Mouse (Mus musculus) frontal cortex, adult (tissue): ENCODE results near the gene Duoxa2.

Experiments
- ATAC-seq: cut with Nextera tagmentation; 2 replicates; pipeline ENCODE4 v1.9.2; 2017; ENCODE audit warnings: mild to moderate bottlenecking, moderate library complexity, mixed read lengths; ENCODE audit not compliant: low TSS enrichment

Duoxa2 gene

DNA sequence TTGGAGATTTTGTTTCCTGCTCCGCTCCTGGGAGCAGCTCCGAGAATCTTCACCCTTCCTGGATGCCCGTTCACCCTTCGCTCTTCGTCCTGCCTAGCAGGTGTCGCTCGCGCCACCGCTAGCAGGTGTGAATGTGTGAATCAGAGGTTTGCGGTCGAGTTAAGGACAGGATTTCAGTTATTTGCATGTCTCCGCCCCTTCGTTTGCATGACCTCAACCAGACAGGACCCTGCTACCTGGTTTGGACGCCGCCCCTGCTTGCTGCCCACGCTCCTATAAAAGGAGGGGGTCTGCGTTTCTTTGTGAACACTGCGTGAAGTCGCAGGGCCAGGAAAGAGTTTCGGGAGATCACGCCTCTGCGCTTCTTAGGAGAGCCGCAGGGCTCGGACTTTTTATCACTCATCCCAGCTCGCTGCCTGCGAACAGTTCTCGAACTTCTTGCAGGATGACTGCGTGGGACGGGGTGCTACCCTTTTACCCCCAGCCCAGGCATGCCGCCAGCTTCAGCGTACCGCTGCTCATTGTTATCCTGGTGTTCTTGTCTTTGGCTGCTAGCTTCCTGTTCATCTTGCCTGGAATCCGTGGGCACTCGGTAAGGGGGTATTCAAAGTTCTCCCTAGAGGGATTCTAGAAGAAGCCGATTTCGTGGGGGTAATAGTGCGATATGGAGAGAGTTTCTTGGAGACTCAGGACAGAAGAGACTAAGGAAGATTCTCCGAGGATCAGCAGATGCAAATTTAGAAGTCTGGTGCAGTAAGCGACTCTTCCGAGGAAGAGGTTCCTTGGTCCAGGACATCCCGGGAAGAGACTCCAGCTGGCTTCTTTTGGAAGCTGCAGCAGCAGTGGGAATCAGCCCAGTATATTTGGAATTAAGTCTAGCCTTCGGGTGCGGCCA is at the start of gene Duoxa2:
Gene Duoxa2, plus strand, starts transcription at position 305 of the 895 bp plus-strand sequence.
- ATAC-seq = no peak

DNA sequence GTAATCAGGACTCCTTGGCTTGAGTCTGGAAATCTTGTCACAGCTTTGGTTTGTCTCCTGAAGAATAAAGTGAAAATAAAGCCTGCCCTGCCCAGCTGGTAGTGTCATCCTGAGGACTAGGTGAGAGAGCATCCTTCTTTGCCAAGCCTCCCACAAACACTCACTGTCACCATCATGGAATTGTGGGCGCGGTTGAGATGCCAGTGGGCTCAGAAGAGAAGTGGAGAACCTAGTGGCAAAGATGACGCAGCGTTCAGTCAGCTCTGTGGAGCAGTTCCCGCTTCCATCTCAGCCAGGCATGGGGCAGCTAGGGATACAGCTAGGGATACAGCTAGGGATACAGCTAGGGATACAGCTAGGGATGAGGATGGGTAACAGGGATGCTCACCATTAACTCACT is 42.7 kb upstream of the Duoxa2 start:
- ATAC-seq = peak; percentile 84

DNA sequence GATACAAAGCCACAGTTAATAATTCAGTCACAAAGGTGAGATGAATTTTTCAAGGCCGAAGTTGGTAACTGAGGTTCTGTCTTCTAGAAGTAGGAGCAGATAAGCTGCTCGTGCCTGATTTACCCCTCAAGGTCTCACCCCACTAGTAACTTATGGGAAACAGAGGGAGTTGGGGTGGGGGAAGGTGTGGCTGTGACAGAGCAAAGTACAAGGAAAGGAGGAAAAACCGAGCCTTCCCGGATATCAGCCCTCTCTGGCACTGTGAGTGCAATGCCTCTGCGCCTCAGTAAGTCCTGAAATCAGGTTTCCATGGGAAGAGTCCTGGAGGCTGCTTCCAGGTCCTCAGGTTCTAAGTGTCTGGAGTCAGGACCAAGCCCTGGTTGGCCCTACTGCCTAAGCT is 38.0 kb upstream of the Duoxa2 start:
- no peak for ATAC-seq

DNA sequence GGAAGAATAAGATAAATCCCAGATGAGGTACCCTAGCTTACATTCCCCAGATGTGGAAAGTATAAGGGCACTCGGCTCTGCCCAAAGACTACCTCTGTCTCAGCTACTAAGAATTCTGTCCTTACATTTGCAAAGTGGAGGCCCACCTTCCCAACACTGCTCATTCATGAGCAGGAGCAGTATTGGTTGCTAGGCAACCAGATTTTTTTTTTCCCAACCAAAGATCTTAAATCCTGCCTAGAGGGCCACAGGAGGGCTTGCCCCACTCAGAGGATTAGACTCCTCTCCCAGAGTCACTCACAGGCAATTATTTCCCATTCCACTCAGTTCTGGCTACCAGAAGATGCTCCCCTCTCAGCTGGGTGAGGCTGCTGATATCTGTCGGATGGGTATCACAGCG is 34.0 kb upstream of the Duoxa2 start:
- no peak for ATAC-seq

DNA sequence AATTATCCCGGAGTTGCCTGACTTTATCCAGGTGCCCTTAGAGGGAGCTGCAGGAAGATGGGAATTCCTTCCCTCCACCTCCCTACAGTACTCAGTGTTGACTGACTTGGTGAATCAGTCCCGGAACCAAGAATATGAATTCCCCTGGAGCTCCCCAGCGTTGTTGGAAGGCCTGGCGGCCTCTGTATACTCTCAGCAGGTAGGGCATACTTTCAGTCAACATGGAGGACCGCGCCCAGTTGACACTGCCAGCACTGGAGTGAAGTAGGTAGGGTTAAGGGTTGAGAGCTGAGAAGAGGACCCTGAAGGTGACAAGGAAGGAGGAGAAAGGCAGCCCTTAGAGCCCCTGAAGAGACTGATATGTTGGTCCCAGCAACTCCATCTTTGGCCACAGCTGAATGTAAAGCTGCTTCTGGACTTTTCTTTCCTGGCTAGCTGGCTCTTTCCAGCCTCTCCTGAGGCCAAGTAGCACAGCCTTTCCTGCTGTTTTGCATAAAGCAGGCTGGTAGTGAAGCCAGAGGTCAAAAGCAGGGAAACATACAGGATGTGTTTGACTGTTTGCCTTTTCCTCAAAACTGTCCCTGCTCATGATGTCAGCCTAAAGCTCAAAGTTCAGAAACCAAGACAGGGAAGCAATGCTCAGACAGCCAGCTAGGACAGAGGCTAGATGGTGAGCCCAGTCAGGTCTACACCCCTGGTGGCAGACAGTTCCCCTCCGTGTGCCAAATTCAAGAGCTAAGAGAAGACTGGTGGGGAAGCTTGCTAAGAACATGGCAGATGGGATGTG is 32.1 kb upstream of the Duoxa2 start:
- no peak for ATAC-seq

DNA sequence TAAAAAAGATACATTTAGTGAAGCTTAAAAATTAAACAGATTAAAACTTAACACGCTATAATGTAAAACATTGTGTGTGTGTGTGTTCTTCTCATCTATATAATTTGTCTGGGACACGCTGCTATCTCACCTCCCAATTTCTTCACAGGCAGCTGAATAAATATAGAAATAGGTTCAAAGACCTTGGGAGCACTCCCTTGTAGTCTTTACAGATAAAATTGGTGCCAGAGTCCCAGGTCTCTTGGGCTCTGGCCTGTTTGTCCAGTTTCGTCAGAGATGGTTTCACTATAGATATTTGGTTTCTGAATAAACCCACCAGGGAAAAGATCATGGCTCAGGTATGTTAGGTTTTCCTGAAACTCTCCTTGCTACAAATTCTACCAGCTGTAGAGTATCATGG is 19.9 kb upstream of the Duoxa2 start:
- no peak for ATAC-seq

DNA sequence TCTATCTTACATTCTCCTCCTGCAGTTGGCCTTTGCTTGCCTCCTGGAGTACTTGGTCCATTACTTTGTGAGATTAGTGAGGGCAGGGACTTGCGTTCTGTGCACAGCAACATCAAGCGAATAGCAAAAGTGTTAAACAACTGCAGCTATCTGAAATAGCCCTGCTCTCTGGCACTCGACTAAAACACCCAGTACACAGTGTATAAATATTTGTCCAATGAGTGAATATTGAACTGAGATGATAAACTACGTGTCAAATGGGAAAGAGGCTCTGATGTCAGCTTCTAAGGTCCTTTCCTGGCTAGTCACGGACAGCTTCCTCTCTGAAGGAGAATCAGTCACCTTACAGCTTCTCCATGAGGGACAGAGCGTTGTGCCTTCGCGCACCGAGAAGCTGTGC is 14.6 kb upstream of the Duoxa2 start:
- no peak for ATAC-seq

DNA sequence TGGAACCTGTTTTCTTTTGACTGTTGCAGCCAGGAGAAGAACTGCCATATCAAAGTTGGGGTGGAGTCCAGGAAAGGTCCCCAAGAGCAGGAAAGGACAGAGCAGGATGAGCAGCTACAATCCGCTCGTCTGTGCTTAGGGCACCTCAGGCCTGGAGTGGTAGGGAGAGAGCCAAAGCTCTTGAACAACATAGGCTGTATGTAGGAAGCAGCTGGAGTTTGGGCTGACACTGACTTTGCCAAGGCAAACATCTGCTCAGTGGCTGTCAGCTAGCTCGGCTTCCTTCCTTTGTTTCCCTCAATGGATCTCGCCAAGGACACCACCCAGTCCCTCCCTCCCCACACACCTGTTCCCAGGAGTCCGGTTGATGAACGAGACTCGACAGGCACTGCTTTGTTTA is 12.6 kb upstream of the Duoxa2 start:
- no peak for ATAC-seq

DNA sequence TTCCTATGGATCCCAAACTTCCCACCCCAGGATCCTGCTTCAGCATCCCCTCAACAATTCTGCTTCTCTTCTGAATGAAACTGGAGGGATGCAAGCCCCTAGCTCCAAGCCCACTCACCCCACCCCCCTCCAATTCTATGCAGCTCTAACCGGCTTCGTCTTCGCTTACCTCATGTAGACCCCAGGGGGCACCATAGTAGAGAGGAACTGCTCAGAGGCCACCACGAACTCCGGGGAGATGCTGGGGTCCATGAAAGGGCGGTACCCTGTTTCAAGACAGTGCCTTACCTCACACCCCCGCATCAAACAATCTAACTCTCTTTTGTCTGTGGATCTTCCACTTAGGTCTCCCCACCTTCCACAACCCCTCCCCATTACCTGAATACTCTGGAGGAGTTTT is 3.8 kb upstream of the Duoxa2 start:
- ATAC-seq = no peak

DNA sequence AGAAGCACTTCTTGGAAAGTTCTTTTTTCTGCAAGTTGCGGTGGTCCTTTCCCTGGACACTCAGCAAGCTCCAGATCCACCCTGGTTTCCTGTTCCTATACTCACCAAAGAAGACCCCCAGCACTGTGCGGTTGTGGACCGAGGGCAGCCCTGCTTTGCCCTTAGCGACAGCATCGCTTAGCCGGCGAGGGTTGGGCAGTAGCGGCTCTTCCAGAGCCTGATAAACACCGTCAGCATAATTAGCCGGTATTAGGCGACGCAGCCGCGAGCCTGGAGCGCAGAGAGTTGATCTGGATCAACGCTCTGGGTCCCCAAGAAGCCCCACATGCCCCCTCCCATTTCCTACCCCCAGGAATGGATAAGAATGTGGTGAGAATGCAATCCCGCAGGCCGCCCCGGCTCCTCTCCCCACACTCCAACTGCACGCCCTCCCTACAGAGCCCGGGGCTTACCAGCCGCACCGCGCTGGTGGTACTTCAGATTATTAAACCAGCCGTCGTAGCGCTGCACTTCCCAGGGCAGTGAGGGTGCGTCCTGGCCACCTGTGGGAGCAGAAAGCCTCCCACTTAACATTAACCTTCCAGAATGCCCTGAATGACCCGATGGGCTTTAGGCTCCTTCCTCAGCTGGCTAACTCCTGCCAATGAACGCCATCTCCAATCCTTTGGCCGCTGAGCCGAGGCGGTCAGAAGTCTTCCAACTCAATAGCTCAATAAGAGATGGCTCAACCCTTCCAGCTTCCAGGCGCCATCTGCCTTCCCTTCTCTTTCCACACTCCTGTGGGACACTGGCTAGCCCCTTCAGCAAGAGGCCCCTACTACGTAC is 1.2 kb upstream of the Duoxa2 start:
- no peak for ATAC-seq

DNA sequence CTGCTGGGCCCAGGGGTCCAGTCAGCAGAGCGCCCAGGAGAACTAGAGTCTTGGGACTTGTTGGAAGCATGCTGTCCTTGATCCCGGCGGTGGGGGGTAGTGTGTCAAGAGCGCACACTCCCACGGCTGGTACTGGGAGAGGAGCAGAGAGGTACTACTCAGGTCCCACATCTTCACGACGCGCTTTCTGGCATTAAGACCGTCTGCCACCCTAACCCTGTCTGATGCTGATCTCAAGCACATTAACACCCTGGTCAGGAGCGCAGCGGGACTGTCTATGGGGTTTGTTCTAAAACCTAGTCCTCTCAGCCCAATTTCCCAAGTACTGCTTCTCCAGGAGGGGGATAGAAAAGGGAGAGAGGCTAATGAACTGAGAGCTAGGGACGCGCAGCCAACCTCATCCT is 602 bp upstream of the Duoxa2 start, which contains the start of gene Duox2:
Gene Duox2, minus strand, starts transcription at position 354 of the 404 bp plus-strand sequence.
- no peak for ATAC-seq

DNA sequence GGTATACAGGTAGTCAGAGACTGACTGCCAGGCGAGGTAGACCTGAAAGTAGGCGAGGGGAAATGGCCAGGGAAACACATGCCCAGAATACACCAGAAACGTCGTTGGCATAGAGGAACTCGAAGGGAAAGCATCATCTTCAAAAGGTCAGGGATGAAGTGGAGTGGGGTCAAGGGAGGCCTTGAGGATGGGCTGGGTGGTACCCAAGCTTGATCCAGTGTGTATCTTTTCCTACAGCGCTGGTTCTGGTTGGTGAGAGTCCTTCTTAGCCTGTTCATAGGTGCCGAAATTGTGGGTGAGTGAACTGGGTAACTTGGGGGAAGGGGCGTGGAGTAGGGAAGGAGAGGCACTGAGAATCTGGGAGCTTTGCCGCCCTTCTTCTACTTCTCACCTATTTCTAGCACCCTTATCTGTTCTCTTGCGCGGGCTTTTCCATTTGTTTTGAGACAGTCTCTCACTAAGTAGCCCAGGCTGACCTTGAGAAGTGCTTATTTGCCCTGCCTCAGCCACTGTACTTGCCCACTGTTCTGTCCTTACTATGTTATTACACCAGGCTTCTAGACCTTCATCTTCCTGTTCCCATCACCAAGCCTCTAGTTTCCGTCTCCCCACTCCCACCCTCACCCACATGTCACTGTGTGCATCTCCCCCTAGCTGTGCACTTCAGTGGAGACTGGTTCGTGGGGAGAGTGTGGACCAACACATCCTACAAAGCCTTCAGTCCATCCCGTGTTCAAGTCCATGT is 1.4 kb downstream of the Duoxa2 start:
- no peak for ATAC-seq

DNA sequence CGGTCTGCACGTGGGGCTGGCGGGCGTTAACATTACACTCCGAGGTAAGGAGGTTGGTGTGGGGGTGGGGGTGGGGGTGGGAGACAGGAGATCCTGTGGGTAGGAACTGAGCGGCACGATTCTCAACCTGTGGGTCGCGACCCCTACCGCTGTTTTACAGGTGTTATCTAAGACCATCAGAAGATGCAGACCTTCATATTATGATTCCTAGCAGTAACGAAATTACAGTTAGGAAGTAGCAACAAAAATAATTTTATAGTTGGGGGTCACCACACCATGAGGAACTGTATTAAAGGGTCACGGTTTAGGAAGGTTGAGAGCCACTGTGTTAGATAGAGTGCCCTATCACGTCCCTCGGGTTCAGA is 1.9 kb downstream of the Duoxa2 start:
- no peak for ATAC-seq

DNA sequence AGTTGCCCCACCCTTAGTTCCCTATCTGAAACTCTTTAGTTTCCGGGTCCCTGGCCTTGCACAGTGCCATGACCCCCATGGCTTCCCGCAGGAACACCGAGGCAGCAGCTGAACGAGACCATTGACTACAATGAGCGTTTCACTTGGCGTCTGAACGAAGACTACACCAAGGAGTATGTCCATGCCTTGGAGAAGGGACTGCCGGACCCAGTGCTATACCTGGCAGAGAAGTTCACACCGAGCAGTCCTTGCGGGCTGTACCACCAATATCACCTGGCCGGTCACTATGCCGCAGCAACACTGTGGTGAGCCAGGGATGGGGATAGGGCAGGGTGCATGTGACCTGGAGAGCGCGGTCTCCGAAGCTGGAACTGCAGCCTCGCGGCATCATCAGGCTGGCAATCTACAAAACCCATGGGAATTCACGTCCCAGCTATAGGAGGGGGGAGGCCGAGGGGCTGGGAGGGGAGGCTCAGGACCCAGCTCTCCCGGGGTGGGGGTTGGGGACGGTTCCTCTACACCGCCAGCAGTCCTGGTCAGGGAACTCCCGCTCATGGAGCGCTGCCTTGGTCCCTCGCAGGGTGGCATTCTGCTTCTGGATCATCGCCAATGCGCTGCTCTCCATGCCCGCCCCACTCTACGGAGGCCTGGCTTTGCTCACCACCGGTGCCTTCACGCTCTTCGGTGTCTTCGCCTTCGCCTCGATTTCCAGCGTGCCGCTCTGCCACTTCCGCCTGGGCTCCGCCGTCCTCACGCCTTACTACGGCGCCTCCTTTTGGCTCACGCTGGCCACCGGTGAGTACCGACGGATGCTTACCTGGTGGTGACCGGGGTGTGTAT is 2.6 kb downstream of the Duoxa2 start:
- ATAC-seq = peak; percentile 60

DNA sequence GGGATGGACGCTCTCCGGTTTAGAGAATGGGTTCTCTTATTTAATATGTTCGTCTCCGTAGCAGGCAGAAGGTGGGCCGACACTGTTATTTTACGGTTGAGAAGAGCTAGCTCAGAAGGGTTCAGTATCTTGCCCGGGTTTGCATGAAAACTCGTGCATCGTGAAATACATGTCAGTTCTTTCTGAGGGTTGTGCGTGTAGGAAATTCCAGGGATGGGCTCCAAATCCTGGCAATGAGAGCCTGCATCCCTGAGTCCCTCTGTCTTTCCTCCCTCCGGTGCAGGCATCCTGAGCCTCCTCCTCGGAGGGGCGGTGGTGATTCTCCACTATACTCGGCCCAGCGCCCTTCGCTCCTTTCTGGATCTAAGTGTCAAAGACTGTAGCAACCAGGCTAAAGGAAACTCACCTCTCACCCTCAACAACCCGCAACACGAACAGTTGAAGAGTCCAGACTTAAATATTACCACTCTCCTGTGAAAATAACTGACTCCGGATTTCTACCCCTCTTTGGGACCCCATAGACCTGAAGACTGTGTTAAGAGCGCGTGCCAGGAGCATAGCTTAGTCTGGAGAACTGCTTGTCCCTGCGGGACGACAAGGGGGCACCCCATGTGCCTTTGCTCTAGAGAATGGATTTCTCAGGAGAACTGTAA is 3.3 kb downstream of the Duoxa2 start:
- peak; percentile 11; the same call in 1 of the 2 replicates for ATAC-seq

DNA sequence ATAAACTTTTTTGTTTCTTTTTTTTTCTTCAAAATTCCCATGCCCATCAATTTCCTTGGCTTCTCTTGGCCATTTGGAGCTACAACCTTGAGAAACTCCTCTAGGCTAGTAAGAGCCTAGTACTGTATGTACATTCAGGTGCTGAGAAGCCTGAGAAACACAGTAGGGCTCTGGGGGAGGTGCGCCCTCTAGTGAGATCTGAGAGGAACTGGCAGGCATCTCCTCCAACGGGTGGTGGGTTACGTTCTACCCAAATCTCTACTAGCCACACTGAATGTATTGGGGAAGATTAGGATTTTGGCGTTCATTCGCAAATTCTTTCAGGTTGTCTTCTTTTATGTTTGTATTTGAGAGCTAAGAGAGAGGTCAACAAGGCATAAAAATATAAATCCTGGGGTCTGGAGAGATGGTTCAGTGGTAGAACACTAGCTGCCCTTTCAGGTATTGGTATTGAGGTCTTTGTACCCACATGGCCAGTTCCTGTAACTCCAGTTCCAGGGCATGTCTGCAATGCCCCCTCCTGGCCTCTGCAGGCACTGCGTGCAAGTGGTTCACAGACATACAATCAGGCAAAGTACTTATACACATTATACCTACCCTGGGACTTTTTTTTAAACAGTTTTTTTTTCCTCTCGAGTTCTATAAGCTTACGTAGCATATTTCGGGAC is 4.0 kb downstream of the Duoxa2 start:
- ATAC-seq = peak; percentile 86

DNA sequence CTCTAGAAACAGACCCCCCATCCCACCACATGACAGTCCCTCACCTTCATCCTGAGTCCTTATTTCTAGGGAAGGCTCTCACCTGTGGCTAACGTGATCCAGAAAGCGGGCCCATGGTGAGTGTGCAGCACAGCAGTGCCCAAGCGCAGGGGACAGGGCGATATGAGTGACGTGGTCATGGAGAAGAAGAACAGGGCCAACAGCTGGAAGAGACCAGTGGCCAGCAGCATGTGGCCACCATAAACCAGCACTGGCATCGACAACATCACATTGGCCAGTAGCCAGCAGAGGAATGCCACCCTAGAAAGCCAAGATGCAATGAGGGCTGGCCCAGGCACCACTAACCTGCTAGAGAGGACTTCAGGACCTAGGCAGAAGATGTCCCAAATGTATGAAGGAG is 5.8 kb downstream of the Duoxa2 start:
- no peak for ATAC-seq

DNA sequence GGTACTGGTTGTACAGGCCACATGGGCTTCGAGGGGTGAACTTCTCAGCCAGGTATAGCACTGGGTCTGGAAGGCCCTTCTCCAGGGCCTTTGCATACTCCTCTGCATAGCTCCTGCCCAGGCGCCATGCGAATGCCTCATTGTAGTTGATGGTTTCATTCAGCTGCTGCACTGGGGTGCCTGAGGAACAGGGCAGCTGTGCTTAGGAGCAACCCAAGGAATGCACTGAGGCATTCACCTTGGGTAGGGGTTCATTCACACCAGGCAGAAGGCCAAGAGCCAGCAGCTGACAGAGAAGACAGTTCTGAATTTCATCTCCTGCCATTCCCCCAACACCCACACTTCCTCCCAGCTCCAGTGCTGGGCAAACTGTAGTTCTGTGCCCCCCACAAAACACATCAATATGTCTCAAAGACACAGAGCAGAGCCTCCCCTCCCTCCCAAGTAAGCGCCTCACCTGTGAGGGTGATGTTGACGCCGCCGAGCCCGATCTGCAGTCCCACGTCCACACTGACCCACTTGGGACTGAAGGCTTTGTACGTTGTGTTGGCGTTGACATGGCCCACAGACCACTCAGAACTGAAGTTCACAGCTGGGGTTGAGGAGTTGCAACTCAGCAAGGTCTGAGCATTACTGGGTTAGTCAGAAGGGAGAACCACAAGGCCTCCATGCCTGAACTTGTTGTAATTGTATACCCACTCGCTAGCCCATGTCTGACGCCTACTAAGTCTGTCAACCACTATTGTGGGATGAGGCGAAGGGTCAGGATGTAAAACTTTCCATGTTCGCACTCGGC is 6.6 kb downstream of the Duoxa2 start:
- no peak for ATAC-seq

DNA sequence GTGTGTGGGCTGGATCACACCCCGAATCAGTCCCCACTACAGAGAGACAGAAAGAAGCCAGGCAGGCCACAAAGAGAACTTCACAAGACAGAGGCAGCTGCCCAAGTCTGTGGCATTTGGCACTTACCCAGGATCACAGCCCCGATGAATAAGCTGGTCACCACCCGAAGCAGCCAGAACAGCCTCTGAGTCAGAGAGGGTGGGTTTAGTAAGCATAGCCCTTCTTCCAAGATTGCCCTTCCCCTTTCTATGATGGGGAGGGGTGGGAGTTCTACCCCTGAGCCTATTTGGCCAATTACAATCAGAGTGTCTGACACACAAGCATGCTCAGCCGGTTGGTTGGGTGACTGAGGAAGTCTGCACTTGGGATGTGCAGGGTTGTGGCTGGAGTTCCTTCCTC is 7.5 kb downstream of the Duoxa2 start:
- no peak for ATAC-seq
